In the genomic region with DNA sequence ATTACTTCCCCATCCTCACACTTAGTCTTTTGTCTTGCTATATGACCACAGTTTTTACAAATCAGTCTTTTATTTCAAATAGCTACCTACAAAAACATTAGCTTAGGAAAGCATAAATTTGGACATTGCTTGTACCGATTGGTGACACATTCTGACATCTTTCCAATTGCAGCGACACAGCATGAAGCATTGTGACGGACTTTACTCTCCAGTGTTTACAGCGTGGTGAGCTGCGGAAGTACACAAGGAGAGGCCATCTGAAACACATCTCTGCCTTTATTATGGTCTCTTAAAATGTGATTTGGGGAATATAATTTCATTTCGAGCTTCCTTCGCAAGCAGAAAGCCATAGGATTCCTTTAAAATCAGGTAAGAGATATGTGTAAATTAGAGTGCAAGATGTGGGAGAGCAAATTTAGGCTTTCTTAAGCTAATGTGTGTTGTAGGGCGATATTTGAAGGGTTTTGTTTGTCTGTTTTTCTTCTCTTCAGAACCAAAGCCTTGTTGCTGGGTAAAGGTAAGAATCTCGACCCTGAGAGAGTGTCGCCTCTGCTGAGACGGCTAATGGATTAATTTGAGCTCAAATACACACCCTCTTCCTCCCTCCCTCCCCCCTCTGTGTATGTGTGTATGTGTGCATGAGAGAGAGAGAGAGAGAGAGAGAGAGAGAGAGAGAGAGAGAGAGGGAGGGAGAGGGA, we compare ENCODE assay signal across 18 mouse cellular contexts.
DNase-seq lines count a peak whose midpoint lies in the region; ATAC-seq lines count a peak whose summit lies in the region.
"Had no signal": no experiment of that assay in that cellular context is flagged by ENCODE, and none has a peak within 500 bp of the region (broad histone marks: within the 10 kb centered on the region; RNA-seq: fewer than 3 reads in every experiment).

No protein-coding gene starts in this region.

- WGBS in midbrain, embryonic 12.5 days = 54% methylated on average over 11 of the region's 11 CpGs
- 56% methylated on average over 11 of the region's 11 CpGs for WGBS in midbrain, embryonic 11.5 days
- WGBS in forebrain, embryonic 13.5 days = 38% methylated on average over 11 of the region's 11 CpGs
- 48% methylated on average over 11 of the region's 11 CpGs for WGBS in hindbrain, embryonic 15.5 days
- WGBS in neural tube, embryonic 15.5 days = 51% methylated on average over 11 of the region's 11 CpGs

- H3K27ac ChIP-seq in midbrain, embryonic 12.5 days (replicated peaks) = peak overlapping the region; percentile 52
- no peak overlapping the region for H3K27ac ChIP-seq in midbrain, embryonic 11.5 days (ENCODE audit: low read depth, low read length)
- peak overlapping the region; percentile 66 for H3K27ac ChIP-seq in forebrain, embryonic 13.5 days
- H3K27ac ChIP-seq in hindbrain, embryonic 15.5 days (replicated peaks) = peak overlapping the region; percentile 78
- peak overlapping the region; percentile 73 for H3K27ac ChIP-seq in neural tube, embryonic 15.5 days (replicated peaks)
- H3K27ac ChIP-seq: embryonic facial prominence, embryonic 10.5 days; heart, embryonic 15.5 days; limb, embryonic 13.5 days had no signal

- peaks cover 7% of the 10 kb centered on the region; the same call in 1 of the 2 replicates for H3K4me1 ChIP-seq in midbrain, embryonic 12.5 days
- H3K4me1 ChIP-seq in midbrain, embryonic 11.5 days (ENCODE audit: control insufficient read depth, insufficient read depth, low read length) = peaks cover 6% of the 10 kb centered on the region; the same call in 1 of the 2 replicates
- peaks cover 11% of the 10 kb centered on the region for H3K4me1 ChIP-seq in forebrain, embryonic 13.5 days
- no peaks in the 10 kb centered on the region for H3K4me1 ChIP-seq in hindbrain, embryonic 15.5 days (replicated peaks)
- peaks cover 4% of the 10 kb centered on the region; the same call in 1 of the 2 replicates for H3K4me1 ChIP-seq in neural tube, embryonic 15.5 days
- H3K4me1 ChIP-seq: limb, embryonic 13.5 days had no signal

- no peak for ATAC-seq in midbrain, embryonic 12.5 days (ENCODE audit: low FRiP score, low read depth)
- no peak for ATAC-seq in midbrain, embryonic 11.5 days (ENCODE audit: low FRiP score)
- ATAC-seq in forebrain, embryonic 13.5 days = peak; percentile 64; the same call in 1 of the 2 replicates
- ATAC-seq in hindbrain, embryonic 15.5 days (ENCODE audit: low FRiP score, low read depth) = peak; percentile 48; the same call in 1 of the 2 replicates
- ATAC-seq in neural tube, embryonic 15.5 days (ENCODE audit: low FRiP score) = peak; percentile 64; the same call in 1 of the 2 replicates
- ATAC-seq: CD4-positive, CD25-positive, alpha-beta regulatory T cell, adult 4 months had no signal

- no peak overlapping the region for H3K4me2 ChIP-seq in midbrain, embryonic 12.5 days (replicated peaks)
- H3K4me2 ChIP-seq in midbrain, embryonic 11.5 days = no peak overlapping the region
- H3K4me2 ChIP-seq in forebrain, embryonic 13.5 days = peak overlapping the region; percentile 10; the same call in 1 of the 2 replicates
- H3K4me2 ChIP-seq in hindbrain, embryonic 15.5 days = peak overlapping the region; percentile 32
- peak overlapping the region; percentile 15; the same call in 1 of the 2 replicates for H3K4me2 ChIP-seq in neural tube, embryonic 15.5 days
- H3K4me2 ChIP-seq: heart, embryonic 15.5 days; limb, embryonic 13.5 days; lung, embryonic 14.5 days had no signal

- DNase-seq in midbrain, embryonic 11.5 days (ENCODE audit: low spot score, missing footprints) = no peak
- no peak for DNase-seq in kidney, postnatal 25 days
- no peak for DNase-seq in right cerebral cortex, postnatal 10 days (ENCODE audit: low spot score in 2 of 2)
- DNase-seq: adrenal gland, postnatal 36 days; cerebellum, postnatal 36 days; heart, adult 11 months; kidney, adult 8-10 months had no signal

- H3K9me3 ChIP-seq in midbrain, embryonic 12.5 days = no peaks in the 10 kb centered on the region
- H3K9me3 ChIP-seq in midbrain, embryonic 11.5 days (ENCODE audit: control insufficient read depth, low read length) = no peaks in the 10 kb centered on the region
- H3K9me3 ChIP-seq in forebrain, embryonic 13.5 days (replicated peaks) = no peaks in the 10 kb centered on the region
- no peaks in the 10 kb centered on the region for H3K9me3 ChIP-seq in hindbrain, embryonic 15.5 days
- no peaks in the 10 kb centered on the region for H3K9me3 ChIP-seq in neural tube, embryonic 15.5 days (replicated peaks)
- H3K9me3 ChIP-seq: embryonic facial prominence, embryonic 10.5 days; heart, embryonic 15.5 days; limb, embryonic 13.5 days had no signal

- no peak overlapping the region for H3K4me3 ChIP-seq in midbrain, embryonic 12.5 days
- H3K4me3 ChIP-seq in midbrain, embryonic 11.5 days (ENCODE audit: low read depth, low read length) = no peak overlapping the region
- no peak overlapping the region for H3K4me3 ChIP-seq in forebrain, embryonic 13.5 days
- no peak overlapping the region for H3K4me3 ChIP-seq in hindbrain, embryonic 15.5 days
- H3K4me3 ChIP-seq in neural tube, embryonic 15.5 days (replicated peaks) = no peak overlapping the region
- H3K4me3 ChIP-seq: embryonic facial prominence, embryonic 10.5 days; erythroblast, embryonic 14.5 days; heart, embryonic 15.5 days; limb, embryonic 13.5 days; myocyte had no signal

- H3K36me3 ChIP-seq in midbrain, embryonic 12.5 days = no peaks in the 10 kb centered on the region
- H3K36me3 ChIP-seq in midbrain, embryonic 11.5 days (ENCODE audit: control insufficient read depth, insufficient read depth, low read length) = no peaks in the 10 kb centered on the region
- no peaks in the 10 kb centered on the region for H3K36me3 ChIP-seq in forebrain, embryonic 13.5 days (ENCODE audit: poor library complexity, severe bottlenecking)
- no peaks in the 10 kb centered on the region for H3K36me3 ChIP-seq in hindbrain, embryonic 15.5 days
- H3K36me3 ChIP-seq in neural tube, embryonic 15.5 days = no peaks in the 10 kb centered on the region
- H3K36me3 ChIP-seq: embryonic facial prominence, embryonic 10.5 days; heart, embryonic 15.5 days; limb, embryonic 13.5 days had no signal

- H3K27me3 ChIP-seq in midbrain, embryonic 12.5 days = no peaks in the 10 kb centered on the region
- H3K27me3 ChIP-seq in midbrain, embryonic 11.5 days (ENCODE audit: control insufficient read depth, insufficient read depth, low read length) = no peaks in the 10 kb centered on the region
- no peaks in the 10 kb centered on the region for H3K27me3 ChIP-seq in forebrain, embryonic 13.5 days
- H3K27me3 ChIP-seq in hindbrain, embryonic 15.5 days = no peaks in the 10 kb centered on the region
- H3K27me3 ChIP-seq in neural tube, embryonic 15.5 days (replicated peaks) = no peaks in the 10 kb centered on the region
- H3K27me3 ChIP-seq: heart, embryonic 15.5 days; limb, embryonic 13.5 days had no signal

- H3K9ac ChIP-seq in midbrain, embryonic 12.5 days (replicated peaks) = no peak overlapping the region
- no peak overlapping the region for H3K9ac ChIP-seq in midbrain, embryonic 11.5 days (ENCODE audit: low read length)
- H3K9ac ChIP-seq in forebrain, embryonic 13.5 days = no peak overlapping the region
- H3K9ac ChIP-seq in hindbrain, embryonic 15.5 days = no peak overlapping the region
- H3K9ac ChIP-seq in neural tube, embryonic 15.5 days (replicated peaks) = no peak overlapping the region
- H3K9ac ChIP-seq: heart, embryonic 15.5 days; limb, embryonic 13.5 days; lung, embryonic 14.5 days had no signal

Comparison
In these comparisons a context has a peak if more than half of its experiments do, and no peak if none do; other contexts are left out.
1. ATAC-seq: peak in forebrain, embryonic 13.5 days (single experiment), hindbrain, embryonic 15.5 days (single experiment) and neural tube, embryonic 15.5 days (single experiment); none in midbrain, embryonic 12.5 days (single experiment) and midbrain, embryonic 11.5 days (single experiment).
2. H3K4me2 ChIP-seq: peak in forebrain, embryonic 13.5 days (single experiment), hindbrain, embryonic 15.5 days (single experiment) and neural tube, embryonic 15.5 days (single experiment); none in midbrain, embryonic 12.5 days (single experiment) and midbrain, embryonic 11.5 days (single experiment).